Mouse (Mus musculus) heart, adult 18-20 months (tissue): ENCODE measurements at regions not wholly inside any gene's neighbourhood (a gene's known extent, or its start where the extent isn't known, plus 50 kb on each side); places are given as distances from the start of the nearest gene placed in this dataset.

Experiments used
- DNase-seq, 2 experiments: peaks; one replicate each; pipeline ENCODE4 v3.0.0; 2021 to 2022; ENCODE audit warnings: mixed read lengths in 1 of 2

- DNase-seq: no peak
Observed at GRCm38 (mm10) chr13:83716711-83717171, 212.9 kb downstream of the Mef2c start.

GRCm38 (mm10) chr13:83717686-83718210 lies 213.9 kb downstream of the Mef2c start:
- no peak for DNase-seq

DNA sequence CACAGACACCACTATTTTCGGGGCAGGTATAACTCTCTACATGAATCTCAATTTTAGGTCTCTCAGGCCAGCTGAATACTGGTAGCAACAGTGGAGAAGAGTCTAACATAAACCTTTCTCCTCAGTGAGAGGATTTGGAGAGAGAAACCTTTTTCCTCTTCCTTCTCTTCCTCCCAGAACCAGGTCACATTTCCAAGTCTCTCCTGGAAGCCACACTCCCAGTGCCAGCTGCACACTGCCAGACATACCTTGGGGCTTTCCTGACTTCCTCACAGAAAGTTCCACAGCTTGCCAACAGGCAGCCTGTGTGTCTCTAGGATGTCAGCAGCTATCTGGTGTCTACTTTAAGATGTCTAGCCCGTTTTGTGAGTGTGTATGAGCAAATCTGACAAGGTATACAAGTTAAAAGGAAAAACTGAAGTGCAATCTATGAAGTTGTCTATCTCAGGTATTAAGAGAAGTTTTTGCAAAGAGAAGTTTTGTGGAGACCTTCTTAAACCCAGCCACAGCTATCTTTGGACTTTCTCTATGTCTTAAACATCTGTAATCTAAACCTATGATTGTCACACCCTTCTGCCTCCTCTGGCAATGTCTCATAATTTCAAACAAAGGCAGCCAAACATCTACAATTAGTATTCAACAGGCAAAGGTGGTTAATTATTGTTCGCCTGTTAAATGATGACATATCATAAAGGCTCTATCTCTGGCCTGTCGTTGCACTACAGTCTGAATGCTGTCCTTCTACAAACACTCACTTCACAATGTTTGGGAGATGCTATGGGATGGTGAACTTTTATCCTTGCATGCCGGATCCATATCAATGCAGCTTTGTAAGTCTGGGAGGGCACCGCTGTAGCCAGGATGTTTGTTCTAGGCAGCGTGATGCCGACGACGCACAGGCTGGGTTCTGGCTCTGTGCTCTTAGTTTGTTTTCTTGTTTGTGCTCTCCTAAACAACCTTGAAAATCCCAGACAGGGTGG lies 214.9 kb downstream of the Mef2c start:
- DNase-seq: no peak

DNA sequence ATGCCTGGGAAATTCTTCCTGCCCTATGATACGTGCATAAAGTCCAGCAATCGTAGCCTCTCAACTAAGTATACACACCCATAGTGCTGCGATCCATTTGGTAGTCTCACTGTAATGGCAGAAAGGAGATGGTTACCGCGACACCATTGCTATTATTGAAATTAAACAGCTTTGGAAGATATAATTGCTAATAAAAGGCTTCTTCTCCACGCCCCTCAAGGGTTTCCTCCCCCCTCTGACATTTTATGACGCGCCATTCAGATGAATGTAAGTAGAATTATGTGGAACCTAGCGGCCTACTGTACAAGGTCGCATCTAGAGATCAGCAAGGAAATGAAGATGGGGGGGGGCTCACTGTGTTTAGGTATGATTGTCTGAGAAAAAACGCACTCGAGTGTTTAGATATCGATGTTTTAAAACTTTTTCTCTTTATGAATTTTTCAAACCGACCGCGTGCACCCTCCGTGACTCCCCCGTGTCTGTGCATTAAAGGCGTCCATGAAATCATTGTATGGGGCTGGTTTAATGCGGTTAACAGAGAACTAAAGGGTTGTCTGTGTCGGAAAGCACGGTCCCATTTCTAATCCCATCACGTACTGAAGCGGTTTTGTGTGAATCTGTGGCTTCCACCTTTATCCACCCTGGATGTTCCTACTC lies 215.9 kb downstream of the Mef2c start:
- no peak for DNase-seq

DNA sequence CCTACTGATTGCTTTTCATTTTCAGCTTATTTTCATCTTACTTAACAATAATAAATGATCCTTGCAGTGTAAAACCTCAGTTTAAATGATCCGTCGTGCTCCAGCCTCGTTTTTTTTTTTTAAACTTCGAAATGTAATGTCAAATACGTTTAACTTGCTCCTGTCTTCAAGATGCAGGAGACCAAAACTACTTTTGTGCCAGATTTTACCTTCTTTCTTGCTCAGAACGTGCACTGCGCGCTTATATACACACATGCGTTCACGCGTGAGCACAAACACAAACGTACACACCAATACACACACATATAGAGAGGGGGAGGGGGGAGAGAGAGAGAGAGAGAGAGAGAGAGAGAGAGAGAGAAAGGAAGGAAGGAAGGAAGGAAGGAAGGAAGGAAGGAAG lies 216.5 kb downstream of the Mef2c start:
- no peak for DNase-seq

GRCm38 (mm10) chr13:83720883-83721371 lies 217.1 kb downstream of the Mef2c start:
- DNase-seq: no peak

- no peak for DNase-seq
Observed at GRCm38 (mm10) chr13:83721563-83721962, 217.7 kb downstream of the Mef2c start.

DNA sequence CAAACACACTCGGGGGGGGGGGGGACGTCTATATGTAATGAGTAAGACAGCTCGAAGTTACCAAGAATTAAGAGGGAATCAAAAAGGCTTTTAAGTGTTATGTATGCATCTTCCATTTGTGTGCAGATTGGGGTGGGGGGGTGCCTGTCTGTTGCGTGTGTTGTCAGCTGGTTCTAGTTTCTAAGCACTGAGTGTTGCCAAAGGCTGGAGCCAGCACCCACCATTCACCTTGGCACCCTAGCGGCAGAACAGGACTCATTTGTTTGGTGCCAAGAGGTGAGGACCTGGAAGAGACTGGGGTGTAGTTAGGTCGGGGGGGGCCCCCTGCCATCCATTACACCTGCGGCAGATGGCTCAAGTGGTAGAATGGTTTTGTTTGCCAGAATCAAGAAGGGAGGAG lies 218.4 kb downstream of the Mef2c start:
- DNase-seq: no peak

- DNase-seq: no peak
Observed at GRCm38 (mm10) chr13:83722791-83723190, 219.0 kb downstream of the Mef2c start.

GRCm38 (mm10) chr13:83723396-83723795 lies 219.6 kb downstream of the Mef2c start:
- DNase-seq: no peak

DNA sequence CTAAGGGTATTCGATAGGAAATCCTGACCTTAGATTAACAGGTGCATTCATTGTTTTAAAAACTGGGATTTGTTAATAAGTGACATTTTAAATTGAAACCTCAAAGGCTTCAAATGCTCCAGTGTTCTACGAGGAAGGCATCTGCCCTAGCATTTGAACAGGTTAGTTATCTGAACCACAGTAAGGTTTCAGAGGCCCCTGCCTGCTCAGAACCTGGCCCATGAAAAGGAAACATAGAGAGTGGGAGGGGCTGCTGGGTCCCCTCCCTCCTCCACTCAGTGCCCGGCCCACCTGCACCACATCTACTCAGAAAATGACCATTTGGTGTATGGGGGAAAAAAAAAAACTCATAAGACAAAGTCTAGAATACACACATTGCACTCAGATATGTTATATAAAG lies 220.4 kb downstream of the Mef2c start:
- DNase-seq: no peak

DNA sequence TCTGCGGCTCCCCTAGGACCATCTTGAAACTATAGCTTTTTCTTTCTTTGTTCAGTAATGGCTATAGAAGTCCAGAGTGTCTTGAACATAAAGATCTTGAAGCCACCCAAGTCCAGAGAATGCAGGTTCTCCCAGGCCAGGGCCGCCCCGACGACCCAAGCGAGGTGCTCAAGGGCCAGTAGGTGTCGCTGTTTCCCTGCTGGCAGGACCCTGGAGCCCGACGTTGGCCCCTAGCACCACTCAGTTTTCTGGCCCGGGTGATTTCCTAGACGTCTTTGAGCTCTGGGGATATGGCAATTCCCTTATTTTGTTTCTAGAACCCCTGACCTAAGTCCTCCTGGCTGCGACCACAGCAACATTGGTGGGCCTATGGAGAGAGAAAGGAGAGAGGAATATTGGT lies 221.2 kb downstream of the Mef2c start:
- no peak for DNase-seq

DNA sequence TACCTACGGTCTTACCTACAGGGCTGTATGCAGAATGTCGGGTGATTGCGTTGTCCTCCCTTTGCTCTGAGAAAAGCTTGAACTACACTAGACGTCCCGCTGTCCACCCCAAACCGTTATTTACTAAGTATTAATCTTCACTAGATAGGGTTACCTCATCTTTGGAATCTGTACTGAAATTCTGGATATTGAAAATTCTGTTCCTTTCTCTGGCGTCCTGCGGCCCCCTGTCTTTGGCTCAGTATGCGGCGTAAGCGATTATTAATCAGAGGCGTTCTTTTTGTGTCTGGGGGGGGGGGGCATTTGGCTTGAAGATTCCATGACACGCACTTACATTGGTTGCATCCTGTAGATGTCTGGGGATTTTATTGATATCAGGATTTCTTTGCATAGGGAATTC lies 222.0 kb downstream of the Mef2c start:
- DNase-seq: no peak

- no peak for DNase-seq
Observed at GRCm38 (mm10) chr13:83726346-83726975, 222.6 kb downstream of the Mef2c start.

- DNase-seq: no peak
Observed at GRCm38 (mm10) chr13:83727051-83727765, 223.4 kb downstream of the Mef2c start.

DNA sequence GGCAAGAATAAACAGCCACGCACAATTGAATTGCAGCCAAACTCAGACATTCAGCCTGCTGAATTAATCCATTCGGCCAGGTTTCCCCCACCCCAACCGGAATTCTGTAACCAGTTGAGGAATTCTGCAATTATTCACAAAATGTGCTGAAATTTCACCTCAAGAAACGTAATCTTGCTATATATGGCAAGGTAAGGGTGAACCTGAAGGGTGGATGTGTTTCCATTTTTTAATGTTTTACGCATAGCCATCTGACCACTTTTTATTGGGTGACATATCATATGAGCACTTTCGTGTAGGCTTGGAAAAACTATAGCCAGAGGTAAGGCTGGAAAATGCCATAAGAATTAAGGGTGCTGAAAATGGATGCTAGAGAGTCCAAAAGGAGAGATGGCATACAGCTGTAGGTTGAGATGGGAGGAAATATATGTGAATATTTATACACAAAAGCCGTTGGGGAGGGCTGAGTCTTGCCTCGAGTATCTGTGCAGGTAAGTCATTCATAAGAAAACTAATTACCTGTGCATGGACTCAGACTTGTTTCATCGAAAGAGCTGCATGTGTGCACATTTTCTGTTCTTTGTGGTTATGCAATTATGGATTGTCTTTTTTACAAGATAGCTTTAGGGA lies 224.0 kb downstream of the Mef2c start:
- no peak for DNase-seq

GRCm38 (mm10) chr13:83728421-83729010 lies 224.7 kb downstream of the Mef2c start:
- no peak for DNase-seq

- peak in 1 of 2 experiments; percentile 44 for DNase-seq
Observed at GRCm38 (mm10) chr13:83729331-83730009, 225.6 kb downstream of the Mef2c start.

DNA sequence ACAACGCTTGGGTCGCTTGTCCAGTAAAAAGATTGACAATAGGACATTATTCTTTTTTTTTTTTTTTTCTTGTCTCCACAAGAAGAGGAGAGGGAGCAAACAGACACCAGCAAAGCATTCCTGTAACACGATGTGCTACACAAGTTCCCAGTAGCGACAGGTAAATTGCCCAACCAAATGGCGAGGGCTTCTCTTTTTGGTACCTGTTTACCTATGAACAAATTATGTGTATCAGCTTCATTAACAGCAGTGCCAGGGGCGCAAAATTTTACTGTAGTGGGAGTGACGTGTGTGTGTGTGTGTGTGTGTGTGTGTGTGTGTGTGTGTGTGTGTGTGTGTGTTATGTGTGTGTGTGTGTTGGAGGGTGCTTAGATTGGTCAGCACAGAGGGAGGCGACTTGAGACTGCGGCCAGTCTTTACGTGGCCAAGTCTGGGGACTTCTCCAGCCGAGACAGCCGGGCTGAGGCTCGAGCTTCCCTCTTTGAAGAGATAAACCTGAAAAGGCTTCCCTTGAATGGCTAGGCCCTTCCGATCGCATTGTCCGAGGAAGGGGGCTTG lies 226.4 kb downstream of the Mef2c start:
- peak in 1 of 2 experiments; percentile 36 for DNase-seq
